Mouse (Mus musculus) heart, adult 2 months (tissue): ENCODE data around the gene 4930507D05Rik.

Source experiments
- CTCF ChIP-seq: fragments of 200-600 bp; IDR thresholded peaks from 2 replicates; pipeline ENCODE4 v1.8.1; 2022; ENCODE audit warnings: antibody characterized with exemption, mild to moderate bottlenecking, moderate library complexity
- POLR2A ChIP-seq: fragments of 200-500 bp; IDR thresholded peaks from 2 replicates; pipeline ENCODE4 v1.6.1; 2011; ENCODE audit warnings: mild to moderate bottlenecking, low read depth, low read length, control low read depth; ENCODE audit not compliant: insufficient read depth

GRCm38 (mm10) chr10:62401641-62402111, 47.6 kb upstream of the 4930507D05Rik start:
- TF ChIP-seq CTCF (no peak), POLR2A (no peak)
